Mouse (Mus musculus): ENCODE results near the gene Cp. TPM values are rescaled to one million over a fixed set of nuclear protein-coding genes. Genes with fewer than 3 reads are reported as not detected.
"Not testable (repeated sequence)": the region's sequence is repeated elsewhere in the genome, so short reads cannot be mapped to it uniquely, and the experiment has no call there.

The Cp gene
- total RNA-seq, 4 experiments from 2014 or later, result 29.5 to 59.0 (median 36.5) TPM

DNA sequence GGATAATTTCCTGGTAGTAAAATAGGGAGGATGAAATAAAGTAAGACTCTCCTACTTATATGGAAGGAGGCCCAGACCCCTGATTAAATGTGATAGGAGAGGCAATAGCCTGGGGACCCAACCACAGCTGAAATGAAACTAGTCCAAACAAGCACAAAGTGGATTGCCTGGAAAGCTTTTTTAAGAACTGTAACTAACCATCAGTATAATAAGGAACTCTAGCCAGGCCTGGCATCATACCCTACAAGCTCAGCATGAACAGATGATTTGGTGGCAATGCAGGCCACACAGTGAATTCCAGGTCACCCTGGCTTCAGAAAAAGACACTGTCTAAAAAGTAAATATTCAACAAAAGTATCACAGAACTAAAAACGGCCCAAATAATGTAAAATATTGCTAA is 48.8 kb downstream of the Cp start:
- no peak for DNase-seq (ENCODE audit: low spot score)

DNA sequence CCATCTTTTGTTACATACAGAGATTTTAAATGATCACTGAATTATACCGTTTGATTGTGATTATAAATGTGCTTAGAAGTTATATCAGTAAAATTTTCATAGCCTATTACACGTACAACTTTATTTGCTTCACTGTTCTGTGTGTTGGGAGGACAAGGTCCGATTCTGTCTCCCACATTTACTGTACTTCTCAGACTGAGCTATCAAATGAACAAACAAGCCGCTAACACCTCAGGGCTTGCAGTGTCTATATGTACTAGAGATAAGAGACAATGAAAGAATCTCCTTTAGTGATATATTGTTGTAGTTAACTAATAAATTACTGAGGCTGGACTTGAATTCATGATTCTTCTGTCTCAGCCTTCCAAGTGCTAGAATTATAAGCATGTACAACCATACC is 50.4 kb downstream of the Cp start:
- DNase-seq (ENCODE audit: low spot score), result no peak

DNA sequence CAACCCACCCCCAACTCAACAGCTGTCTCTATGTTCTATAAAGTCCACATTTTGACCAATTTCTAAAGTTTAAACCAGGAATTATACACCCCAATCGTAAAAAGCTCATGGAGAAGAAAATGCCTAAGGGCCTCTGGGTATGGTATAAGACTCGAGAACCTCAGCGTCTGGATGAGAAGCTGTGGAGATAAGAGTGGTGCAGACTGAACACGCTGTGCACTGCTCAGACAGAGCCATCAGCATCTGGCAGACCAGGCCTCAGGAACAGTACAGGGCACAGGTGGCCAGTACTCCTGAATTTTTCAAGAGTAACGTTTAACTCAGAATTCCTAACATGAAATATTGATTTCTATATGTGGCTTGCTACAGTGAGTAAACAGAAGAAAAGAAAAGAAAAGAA is 50.9 kb downstream of the Cp start:
- DNase-seq (ENCODE audit: low spot score), result no peak

DNA sequence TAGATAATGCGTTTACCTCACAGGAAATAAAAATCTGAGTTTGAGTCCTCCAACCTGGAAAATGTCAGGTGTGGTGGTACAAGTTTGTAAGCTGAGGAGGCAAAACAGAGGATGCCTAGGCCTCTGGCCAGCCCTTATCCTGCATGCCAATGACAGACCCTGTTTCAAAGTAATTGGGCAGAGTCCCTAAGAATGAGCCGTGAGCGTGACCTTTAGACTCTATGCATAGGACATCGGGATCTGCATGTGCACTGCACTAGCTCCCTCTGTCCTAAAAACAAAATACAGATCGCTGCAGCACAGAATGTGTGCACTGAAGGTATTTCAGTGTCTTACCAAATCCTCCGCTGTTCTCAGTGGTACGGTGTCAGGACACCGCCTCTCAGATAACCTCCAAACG is 53.6 kb downstream of the Cp start:
- no peak for DNase-seq (ENCODE audit: low spot score)

DNA sequence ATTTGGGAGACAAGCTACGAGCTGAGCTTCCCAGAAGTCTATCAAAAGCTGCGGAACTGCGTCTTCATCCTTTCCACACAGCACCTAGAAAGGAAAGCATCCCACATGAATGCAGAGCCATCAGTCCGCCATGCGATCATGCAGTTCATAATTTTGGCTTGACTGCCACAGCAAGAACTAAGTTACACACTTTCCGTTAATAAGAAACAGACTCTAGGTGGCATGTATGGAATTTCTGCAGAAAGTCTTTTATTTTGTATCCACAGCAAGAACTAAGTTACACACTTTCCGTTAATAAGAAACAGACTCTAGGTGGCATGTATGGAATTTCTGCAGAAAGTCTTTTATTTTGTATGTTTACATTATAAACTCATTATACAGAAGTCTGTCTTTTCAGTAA is 54.1 kb downstream of the Cp start:
- DNase-seq (ENCODE audit: low spot score), result not testable (repeated sequence)

DNA sequence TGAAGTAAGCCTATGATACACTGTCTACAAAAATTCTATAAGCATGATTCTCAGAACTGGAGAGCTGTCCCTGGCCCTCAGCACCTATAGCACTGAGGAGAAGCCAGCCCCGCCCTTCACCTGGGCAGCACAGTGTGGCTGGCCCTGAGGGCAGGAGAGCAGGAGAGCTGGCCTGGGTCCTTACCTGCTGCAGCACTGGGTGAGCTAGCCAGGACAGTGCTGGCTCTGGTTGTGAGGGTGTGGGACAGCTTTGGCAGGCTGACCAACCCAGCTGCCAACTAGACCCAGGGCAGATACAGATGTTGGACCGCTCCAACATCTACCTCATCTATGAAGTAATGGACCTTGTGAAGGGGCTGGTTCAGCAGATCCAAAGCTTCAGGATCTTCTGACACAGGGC is 57.6 kb downstream of the Cp start:
- no peak for DNase-seq (ENCODE audit: low spot score)

DNA sequence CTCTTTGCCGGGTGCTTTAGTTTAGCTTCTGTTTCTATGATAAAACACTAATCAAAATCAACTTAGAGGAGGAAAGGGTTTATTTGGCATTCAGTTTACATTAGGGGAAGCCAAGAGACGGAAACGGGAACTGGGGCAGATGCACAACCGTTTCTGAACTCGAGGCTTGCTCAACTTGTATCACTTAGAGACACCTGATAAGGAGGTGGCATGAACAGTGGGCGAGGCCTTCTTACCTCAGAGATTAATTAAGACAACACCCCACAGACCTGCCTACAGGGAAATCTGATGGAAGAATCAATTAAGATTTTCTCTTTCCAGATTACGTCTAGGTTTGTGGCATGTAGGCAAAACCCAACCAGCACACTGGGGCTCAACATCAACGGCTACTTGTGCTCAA is 61.2 kb downstream of the Cp start:
- no peak for DNase-seq (ENCODE audit: low spot score)

DNA sequence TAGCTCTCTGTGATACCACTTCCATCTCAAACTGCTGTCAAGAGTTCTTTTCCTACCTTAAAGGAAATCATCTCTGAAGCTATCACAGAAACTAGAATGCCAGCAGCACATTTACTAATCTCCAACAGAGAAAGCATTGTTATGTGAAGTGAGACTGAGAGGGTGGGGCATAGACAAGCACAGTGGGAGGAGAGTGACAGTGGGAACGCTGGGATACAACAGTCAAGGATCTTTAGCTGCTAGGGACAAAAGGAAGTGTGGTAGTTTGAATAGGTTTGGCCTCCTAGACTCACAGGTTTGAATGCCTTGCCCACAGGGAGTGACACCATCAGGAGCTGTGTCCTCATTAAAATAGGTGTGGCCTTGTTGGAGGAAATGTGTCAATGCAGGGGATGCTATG is 67.0 kb downstream of the Cp start:
- no peak for DNase-seq (ENCODE audit: low spot score)

DNA sequence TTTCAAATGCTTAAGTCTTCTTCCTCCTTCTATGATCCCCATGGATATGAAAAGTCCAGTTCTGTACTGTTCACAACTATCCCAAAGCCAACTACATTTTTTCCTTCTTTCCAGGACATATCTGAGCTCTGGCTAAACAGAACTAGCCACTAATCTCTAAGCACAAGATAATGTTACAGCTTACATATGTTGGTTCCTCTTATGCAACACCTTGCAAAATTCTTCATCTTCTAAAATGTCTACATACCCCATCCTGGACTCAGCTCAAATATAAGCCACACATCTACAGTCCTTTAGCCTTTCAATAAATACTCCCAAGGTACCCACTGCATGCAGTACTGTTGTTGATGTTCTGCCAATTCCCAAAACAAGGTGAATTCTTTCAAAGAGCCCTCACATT is 69.6 kb downstream of the Cp start:
- no peak for DNase-seq (ENCODE audit: low spot score)

DNA sequence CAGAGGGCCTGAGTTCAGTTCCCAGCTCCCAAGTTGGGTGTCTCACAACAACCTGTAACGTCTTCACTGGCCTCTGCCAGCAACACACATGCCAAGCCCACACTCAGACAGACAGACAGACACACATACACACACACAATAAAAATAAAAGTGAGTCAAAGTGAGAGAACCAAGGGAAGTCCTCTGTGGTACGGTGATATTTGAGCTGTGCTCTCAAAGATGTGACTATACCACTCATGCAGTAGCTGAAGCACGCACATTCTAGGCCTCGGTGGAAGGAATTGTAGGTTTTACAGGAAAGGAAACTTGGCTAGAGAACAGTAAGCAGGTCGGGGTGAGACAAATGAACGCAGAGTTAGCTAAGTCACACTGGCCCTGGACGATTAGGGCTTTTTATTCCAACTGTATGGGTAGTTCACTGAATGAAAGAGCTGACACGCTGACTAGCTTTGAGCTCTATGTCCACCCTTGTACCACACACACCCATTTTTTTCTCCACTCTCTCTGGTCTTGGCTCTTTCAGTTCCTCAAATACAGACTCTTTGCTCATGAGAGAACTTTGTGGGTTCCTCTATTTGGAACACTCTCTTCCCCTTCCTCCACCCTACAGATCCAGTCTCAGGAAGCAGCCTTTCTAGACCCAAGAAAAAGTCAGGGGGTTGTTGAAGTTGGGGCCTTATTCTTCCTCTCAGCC is 70.3 kb downstream of the Cp start:
- DNase-seq (ENCODE audit: low spot score), result peak; percentile 29

DNA sequence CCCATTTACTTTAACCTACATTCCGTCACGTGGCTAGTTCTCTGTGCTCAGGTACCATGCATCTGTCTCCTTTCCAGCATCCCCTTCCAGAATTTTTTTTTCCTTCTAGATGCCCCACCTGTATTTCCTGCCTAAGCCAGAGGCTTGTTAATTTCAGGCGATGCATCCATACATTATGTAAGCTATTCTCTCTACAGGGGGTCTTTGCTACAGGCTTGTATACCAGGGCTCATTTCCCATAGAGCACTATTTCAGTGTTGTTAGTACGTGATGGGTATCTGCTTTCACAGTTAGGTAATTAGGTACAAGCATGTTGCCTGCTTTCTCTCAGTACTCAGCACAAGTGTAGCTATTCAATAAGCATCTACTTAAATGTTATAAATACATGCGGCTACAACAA is 70.9 kb downstream of the Cp start:
- no peak for DNase-seq (ENCODE audit: low spot score)

DNA sequence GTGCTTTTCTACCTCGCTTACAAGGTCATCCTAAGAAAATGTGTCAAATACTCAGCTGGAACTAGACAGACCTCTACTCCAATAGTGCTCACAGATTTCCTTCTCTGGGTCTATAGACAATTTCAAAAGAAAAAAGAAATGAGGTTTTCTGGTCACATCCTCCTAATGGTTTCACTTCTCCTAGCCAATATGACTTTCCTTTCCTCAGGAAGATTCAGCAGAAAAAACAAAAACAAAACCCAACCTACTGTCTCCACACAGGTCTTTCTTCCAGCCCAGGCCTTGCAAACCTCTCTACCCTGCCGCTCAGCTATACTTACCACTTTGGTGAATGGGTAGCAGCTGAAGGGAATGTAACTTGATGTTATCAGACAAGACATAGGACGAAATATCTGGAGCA is 71.8 kb downstream of the Cp start:
- DNase-seq (ENCODE audit: low spot score), result peak; percentile 16

DNA sequence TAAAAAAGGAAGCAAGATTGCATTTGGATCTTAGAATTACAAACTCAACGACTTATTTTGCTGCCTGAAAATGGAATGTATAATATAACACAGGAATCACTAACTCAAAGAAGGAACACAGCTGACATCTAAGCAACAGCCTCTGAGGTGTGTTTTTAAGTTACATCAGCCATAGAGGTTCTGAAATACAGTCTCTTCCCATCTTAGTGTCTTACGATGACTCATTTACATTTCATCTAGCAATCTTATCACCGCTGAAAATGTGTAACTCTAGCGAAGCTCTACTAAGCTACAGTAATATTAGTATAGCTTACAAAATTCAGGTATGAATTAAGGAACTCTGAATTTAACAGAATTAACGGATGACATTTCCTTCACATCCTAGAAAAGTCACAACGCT is 74.0 kb downstream of the Cp start:
- no peak for DNase-seq (ENCODE audit: low spot score)

DNA sequence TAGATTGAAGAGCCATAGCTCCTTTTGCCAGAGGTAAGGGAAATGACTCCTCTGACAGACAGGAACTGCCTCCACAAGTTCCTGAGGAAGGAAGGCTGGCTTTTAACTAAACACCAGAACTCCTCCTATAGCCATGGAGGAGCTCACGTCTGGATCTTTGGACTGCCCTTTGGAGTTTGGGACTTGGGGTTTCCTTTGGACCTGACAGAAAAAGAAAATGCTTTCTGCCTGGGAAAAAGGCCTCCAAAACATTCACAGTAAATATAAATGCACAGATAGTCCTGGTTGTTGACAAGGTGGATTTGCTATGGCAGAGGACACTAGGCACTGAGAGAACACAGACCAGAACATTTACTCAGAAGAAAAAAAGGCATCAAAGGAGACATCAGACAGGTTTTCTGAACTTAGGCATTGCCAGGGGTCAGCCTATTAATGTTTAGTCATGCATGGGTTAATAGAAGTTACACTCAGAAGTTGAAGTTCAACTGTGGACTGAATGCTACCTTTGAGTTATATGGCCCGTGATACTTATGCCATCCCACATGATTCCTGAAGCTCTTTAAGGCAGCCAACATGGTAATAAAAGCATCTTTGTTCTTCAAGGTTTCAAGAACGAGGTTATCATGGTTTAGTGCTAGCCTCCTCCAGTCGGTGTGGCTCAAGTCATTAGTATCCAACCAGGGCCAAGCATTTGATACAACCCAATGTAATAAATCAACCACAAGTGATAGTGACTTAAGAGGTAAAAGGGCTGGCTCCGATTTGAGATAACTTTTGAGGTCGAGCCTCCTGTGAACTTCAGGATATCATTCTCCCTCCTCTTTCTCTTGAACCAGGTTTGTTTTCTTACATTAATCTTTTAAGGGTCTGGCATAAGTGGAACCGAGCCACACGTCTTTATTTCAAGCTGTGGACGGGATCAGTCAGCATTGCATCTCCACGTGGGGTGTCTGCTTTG is 77.2 kb downstream of the Cp start:
- DNase-seq (ENCODE audit: low spot score), result no peak

DNA sequence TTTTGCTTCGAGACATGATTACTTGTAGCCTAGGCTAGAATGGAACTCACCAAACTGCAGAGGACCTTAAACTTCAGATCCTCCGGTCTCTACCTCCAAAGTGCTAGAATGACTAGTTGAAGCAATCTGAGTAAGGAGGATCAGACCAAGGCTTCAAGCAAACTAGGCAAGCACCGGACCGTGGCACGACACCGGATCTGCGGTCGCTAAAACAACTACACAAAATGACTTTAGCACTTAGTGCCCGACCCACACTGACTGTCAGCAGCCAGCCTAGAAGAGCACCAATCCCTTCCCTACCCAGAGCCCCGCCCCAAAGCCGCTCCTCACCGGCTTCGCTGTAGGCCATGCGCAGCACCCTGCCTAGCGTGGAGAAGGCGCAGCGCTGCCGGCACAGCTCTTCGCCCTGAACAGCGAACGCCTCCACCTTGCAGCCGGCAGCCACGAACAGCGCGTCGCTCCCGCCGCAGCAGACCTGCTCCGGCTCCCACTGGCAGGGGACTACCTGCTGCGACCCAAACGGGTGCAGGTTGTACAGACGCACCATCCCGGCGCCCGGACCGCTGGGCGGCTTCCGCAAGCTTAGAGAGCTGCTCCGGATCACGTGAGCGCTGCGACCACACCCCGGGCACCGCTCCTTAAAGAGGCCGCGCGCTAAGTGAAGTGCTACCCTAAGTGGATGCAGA is 78.0 kb downstream of the Cp start, which contains the start of gene Hps3:
Gene Hps3, minus strand, starts transcription at position 597 of the 686 bp plus-strand sequence.
- DNase-seq (ENCODE audit: low spot score), result peak; percentile 89

DNA sequence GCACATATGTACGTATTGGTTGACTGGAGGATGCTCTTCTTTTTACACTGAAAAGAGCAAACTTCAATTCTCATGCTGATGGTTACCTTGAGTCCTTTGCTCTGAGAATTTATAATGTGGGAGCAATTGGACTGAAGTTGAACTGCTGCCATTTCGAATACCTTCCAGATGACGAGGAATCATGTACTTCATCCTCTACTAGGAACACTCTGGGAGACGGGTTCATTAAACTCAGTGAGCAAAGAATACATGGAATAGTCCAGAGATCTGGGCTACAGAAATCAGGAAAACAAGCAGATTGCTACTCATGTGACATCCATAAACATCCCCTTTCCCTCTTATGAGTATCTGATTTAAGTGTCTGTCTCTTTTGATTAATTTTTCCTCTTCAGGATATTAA is 79.2 kb downstream of the Cp start:
- no peak for DNase-seq (ENCODE audit: low spot score)

DNA sequence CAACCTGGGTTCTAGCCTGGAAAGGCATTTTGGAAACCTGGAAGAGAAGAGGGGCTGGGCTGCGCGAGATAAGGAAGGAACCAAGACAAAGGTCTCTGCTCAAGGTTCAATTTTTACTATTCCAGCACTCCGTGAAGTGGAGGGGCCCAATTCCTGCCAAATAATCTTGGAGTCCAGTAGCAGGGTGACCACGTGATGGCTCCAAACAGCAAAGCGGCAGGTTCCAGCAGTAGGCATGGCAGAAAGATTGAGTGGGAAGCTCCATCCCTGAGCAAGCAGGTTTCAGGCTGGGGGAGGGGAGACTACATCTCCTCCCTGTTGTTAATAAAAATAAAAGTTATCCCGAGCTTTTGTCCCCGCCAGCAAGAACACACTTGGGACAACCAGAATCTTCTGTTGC is 84.6 kb downstream of the Cp start:
- not testable (repeated sequence) for DNase-seq (ENCODE audit: low spot score)

DNA sequence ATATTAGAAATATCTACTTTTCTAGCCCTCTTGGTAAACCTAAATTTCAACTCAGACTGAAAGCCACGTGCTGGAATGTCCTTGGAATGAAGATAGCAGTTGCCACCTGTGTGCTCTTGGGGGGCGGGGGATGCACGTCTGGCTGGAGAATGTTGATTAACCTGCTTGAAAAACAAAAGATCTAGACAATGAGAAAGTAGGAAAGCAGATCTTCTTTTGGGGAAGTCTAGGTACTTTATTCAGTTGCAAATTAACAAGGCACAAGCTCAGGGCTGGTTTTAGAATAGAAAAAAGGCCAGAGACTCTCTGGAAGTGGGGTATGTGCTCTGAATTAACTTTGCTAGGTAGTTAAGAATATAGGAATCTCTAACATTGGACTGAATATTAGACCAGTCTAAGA is 87.9 kb downstream of the Cp start:
- DNase-seq (ENCODE audit: low spot score), result not testable (repeated sequence)

DNA sequence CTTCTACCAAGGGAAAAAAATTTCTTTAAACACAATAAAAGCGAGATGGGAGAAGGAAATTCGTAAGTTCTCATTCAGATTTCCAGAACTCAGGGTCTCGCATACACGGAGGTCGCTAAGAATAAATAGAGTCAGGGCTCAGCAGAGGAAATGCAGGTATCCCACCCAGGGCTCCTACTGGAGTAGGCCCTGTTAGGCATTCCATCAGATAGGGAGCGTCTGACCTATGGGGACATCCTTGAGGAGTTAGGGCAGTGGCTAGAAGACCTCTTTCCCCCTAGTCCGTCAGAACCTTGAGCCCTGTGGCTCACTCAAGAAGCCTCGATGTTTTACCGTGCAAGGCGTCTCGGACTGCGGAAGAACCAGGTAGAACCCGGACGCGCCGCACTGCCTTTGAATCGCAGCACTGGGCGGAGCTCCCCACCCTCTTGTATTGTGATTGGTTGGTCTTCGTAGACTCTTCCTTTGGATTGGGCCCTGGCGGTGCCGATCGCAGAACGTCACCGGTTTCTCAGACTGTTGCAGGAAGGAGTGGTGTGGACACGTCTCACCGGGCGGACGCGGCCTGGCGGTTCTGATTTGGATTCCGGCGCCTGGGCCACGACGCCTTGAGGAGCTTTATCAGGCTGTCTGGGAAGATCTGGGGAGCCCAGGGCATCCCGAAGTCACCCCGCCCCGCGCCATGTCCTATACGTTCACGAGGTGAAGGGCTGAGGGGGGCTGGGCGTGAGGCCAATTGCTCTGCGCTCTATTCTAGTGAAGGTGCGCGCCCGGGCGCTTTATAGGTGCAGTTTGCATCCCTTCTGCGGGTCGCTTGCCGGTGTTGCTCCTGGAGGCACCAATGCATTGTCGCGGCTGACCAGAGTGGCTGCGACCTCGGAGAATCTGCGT is 100.7 kb downstream of the Cp start, which contains the start of gene Hltf:
Gene Hltf, plus strand, starts transcription at position 506 of the 891 bp plus-strand sequence.
- peak; percentile 98 for DNase-seq (ENCODE audit: low spot score)

DNA sequence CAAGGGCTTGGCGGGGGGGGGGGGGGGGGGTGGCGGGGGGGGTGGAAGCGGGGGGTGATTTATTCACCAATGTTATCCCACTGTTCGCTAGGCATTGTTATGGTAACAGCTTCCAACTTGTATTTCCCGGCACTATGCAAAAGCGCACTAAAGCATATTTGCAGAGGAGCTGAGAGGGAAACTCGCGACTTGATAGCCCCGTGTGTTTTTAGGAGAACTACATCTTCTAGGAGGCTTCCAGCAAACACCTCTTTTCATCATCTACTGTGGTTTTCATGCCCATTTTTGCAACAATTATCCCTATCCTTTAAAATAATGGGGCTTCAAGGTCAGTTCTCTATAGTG is 101.3 kb downstream of the Cp start:
- no peak for DNase-seq (ENCODE audit: low spot score)
